Mouse (Mus musculus) left cerebral cortex, adult 18-20 months (tissue): ENCODE results near the gene Zic1. TPM values are rescaled to one million over a fixed set of nuclear protein-coding genes. Genes with fewer than 3 reads are reported as not detected.

Source experiments
- DNase-seq, 2 experiments: peaks; one replicate each; pipeline ENCODE4 v3.0.0; 2021 to 2022; ENCODE audit warnings: low spot score in 2 of 2, mixed read lengths in 1 of 2
- total RNA-seq, 2 experiments: library from RNA; stranded (reverse); gene quantifications; 2 replicates each; pipeline ENCODE4 v1.2.3; 2021

Gene Zic1
- total RNA-seq, 2 experiments from 2014 or later: 10.7 to 14.3 TPM

GRCm38 (mm10) chr9:91355270-91355589 is 10.4 kb downstream of the Zic1 start:
- no peak for DNase-seq

GRCm38 (mm10) chr9:91354434-91355269 is 11.0 kb downstream of the Zic1 start:
- DNase-seq: no peak

- no peak for DNase-seq
Measured at GRCm38 (mm10) chr9:91353551-91354433, 11.8 kb downstream of the Zic1 start.

GRCm38 (mm10) chr9:91352786-91353185 is 12.8 kb downstream of the Zic1 start:
- no peak for DNase-seq

GRCm38 (mm10) chr9:91351961-91352411 is 13.6 kb downstream of the Zic1 start:
- no peak for DNase-seq

DNA sequence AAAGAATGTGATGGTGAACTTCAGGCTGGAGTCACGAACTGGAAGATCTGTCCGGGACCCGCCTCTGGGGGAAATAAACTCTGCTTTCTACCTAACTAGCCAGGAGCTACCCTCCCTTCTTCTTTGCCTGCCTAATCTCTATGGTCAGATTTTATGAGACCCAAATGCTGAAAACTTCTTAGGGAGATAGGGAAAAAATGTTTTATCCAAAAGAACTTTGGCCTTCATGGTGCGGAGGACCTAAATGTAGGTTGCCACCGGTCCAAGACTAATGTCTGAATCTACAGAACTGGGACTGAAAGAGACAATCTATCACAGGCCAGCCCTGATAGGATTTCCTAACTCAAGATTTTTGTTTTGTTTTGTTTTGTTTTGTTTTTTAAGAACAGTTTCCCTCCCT is 14.2 kb downstream of the Zic1 start:
- DNase-seq: no peak

- no peak for DNase-seq
Measured at GRCm38 (mm10) chr9:91350861-91351291, 14.7 kb downstream of the Zic1 start.

DNA sequence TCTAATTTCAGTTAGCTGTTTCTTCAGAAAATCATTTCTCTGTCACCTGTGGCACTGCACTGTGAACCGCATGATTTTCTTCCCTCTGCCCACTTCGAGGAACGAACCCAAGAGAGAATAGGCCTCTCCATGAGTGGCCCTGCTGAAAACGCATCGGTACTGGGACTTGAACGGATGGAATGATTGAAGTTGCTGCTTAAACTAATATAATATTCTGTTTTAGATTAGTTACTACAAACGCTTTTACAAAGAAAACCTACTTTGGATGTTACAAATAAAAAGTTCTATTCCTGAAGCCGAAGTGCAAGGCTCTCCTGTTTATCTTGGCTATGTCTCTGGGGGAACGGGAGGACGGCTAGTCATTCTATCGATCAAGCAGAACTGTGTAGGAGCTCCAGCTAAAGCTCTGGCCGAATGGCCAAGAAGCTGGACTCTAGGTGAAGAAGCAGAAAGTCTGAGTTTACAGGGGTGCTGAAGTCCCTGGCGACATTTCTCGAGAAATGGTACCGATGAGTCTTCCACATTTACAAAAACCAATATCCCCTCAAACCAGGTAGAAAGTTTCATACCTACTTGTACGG is 15.3 kb downstream of the Zic1 start:
- DNase-seq: no peak

DNA sequence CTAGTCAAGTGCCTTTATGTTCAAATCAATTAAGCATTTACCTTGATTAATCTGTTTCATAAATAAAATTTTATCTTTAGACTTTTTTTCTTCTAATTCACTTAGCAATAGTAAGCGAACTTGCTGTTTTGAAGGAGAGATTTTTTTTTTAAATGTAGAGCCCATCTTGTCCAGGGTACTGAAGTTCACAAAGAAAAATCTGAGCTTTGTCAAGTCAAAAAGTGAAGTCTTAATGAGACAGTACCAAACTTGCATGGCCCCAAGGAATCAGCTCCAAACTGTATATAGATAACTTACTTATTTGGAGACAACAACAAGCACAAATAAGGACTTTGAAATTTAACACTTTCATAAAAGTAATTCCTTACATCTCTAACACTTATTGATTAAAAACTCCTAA is 16.9 kb downstream of the Zic1 start:
- DNase-seq: no peak

DNA sequence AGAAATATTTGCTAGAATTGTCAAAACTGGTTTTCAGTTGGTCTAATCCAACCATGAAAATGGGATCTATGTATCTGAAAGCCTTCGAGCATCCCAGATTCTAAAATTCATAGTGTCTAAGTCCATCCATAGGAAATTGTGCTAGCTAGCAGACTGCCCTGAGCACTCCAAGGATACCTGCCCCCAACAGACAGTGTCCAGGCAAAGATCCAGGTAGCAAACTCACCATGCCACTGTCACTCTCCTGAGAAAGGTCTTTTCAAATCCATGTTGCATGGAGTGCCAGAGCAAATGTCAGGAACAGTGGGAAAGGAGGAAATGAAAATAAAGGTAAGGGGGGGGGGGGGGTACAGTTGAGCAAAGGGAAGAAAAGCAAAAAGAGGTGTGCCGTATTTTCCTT is 18.0 kb downstream of the Zic1 start:
- no peak for DNase-seq

Other genes starting within 250 kb of the Zic1 start
- gene Zic4, start 3.4 kb downstream of the Zic1 start, total RNA-seq: 1 to 10 TPM; 3.5 to 4.4 TPM